Mouse (Mus musculus) hindbrain, embryonic 15.5 days (tissue): ENCODE data around the gene Ankrd23. TPM values are rescaled to one million over a fixed set of nuclear protein-coding genes. Genes with fewer than 3 reads are reported as not detected.

Source experiments
- microRNA-seq: library from miRNA; unstranded; fragments of <30 nt; microRNA quantifications from one replicate; pipeline ENCODE4, GENCODE M21; 2016
- polyA plus RNA-seq: library from polyadenylated mRNA; unstranded; fragments of >200 nt; fragmentation: Nextera tagmentation; extraction: Ambion mirVana; gene quantifications from 2 replicates; pipeline ENCODE4 v1.2.1, GENCODE M21; 2015

The Ankrd23 gene
- polyA plus RNA-seq, 1 experiment from 2014 or later: 19.6 TPM

Small RNAs within 50 kb of the gene (microRNA-seq; reads per million reads assigned to microRNA genes)
- not detected for gene Gm47280

Other genes starting within 250 kb of the Ankrd23 start
- 6.6 and 6.7 TPM in 2 replicates for gene Arid5a, start 229.2 kb downstream of the Ankrd23 start, polyA plus RNA-seq
- 37.9 and 38.9 TPM in 2 replicates for gene Kansl3, start 167.7 kb downstream of the Ankrd23 start, polyA plus RNA-seq
- gene Fer1l5, start 164.6 kb downstream of the Ankrd23 start, polyA plus RNA-seq: 2.4 and 2.6 TPM in 2 replicates
- 66.7 and 68.2 TPM in 2 replicates for gene Lman2l, start 91.6 kb downstream of the Ankrd23 start, polyA plus RNA-seq
- gene Cnnm4, start 65.3 kb downstream of the Ankrd23 start, polyA plus RNA-seq: 10.8 TPM in 2 replicates
- gene Cnnm3, start 25.0 kb downstream of the Ankrd23 start, polyA plus RNA-seq: 6.0 and 6.5 TPM in 2 replicates
- gene Gm42417, start 2.5 kb upstream of the Ankrd23 start, polyA plus RNA-seq: 0.62 TPM in 1 of 2 replicates, not detected in the other
- gene Ankrd39, start 10.6 kb upstream of the Ankrd23 start, polyA plus RNA-seq: 28.7 and 29.9 TPM in 2 replicates
- gene Sema4c, start 21.5 kb upstream of the Ankrd23 start, polyA plus RNA-seq: 26.2 and 26.8 TPM in 2 replicates
- 0.34 TPM in 1 of 2 replicates, not detected in the other for gene Fam178b, start 146.3 kb upstream of the Ankrd23 start, polyA plus RNA-seq
- 713 and 784 TPM in 2 replicates for gene Cox5b, start 154.6 kb upstream of the Ankrd23 start, polyA plus RNA-seq
- 0.56 and 0.64 TPM in 2 replicates for gene 4933424G06Rik, start 173.3 kb upstream of the Ankrd23 start, polyA plus RNA-seq
- gene Actr1b, start 177.5 kb upstream of the Ankrd23 start, polyA plus RNA-seq: 107 and 110 TPM in 2 replicates
- gene Zap70, start 224.9 kb upstream of the Ankrd23 start, polyA plus RNA-seq: 1.4 and 1.5 TPM in 2 replicates